11 mouse cellular contexts compared by ENCODE assay signal in the genomic region with DNA sequence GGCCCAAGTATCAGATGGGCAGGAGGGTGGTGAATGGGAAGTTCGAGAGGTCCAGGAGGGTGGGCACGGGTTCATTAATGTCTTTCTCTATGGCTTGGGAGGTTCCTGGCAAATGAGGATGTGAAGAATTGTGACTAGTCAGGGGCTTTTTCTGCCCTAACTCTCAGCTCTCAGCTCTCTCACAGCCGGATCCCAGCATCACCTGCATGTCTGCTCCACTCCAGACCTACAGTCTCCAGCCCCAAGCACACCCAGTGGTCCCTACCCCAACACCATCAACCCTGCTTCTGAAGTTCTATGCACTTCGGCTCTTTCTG. TPM values are rescaled to one million over a fixed set of nuclear protein-coding genes. Genes with fewer than 3 reads are reported as not detected.
DNase-seq lines count a peak whose midpoint lies in the region; ATAC-seq and TF ChIP-seq lines count a peak whose summit lies in the region.
"Had no signal": no experiment of that assay in that cellular context is flagged by ENCODE, and none has a peak within 500 bp of the region (broad histone marks: within the 10 kb centered on the region; RNA-seq: fewer than 3 reads in every experiment).

No protein-coding gene starts in this region.

- no peak overlapping the region for H3K4me3 ChIP-seq in heart, adult 2 months
- H3K4me3 ChIP-seq in layer of hippocampus, adult 2 months: no peak overlapping the region
- no peak overlapping the region for H3K4me3 ChIP-seq in liver, embryonic 16.5 days (ENCODE audit: low read depth, low read length)
- H3K4me3 ChIP-seq: neural tube, embryonic 13.5 days had no signal

- H3K27me3 ChIP-seq in heart, adult 2 months (ENCODE audit: control insufficient read depth, insufficient read depth, low read length): no peaks in the 10 kb centered on the region
- no peaks in the 10 kb centered on the region for H3K27me3 ChIP-seq in liver, embryonic 16.5 days (ENCODE audit: control insufficient read depth, insufficient read depth, low read depth, low read length)
- H3K27me3 ChIP-seq: neural tube, embryonic 13.5 days had no signal

- DNase-seq in heart, adult 2 months: no peak
- DNase-seq in heart, adult 11 months: no peak
- no peak for DNase-seq in layer of hippocampus, adult 2 months (ENCODE audit: low spot score in 2 of 2)
- no peak for DNase-seq in layer of hippocampus, adult 11-12 months (ENCODE audit: low spot score)
- no peak for DNase-seq in cerebellum, adult 9-11 months
- DNase-seq in embryo, embryonic 10 days (ENCODE audit: low spot score): no peak

- 0 out of 2 replicates have a peak, but pooled peaks have one; percentile 41 for TF ChIP-seq POLR2A in heart, adult 2 months (IDR thresholded peaks at IDR 0.05; ENCODE audit: insufficient read depth, low read depth, low read length)

- intact Hi-C loops in heart, adult 2 months (cut with DNase I): loop anchor here (10.0 kb wide), 1 partner anchor 289 kb away; no protein-coding TSS in a partner anchor

- peaks cover 27% of the 10 kb centered on the region for H3K4me1 ChIP-seq in heart, adult 2 months (ENCODE audit: control insufficient read depth, insufficient read depth, low read length)
- H3K4me1 ChIP-seq in liver, embryonic 16.5 days (ENCODE audit: control insufficient read depth, low read depth, low read length): peaks cover 9% of the 10 kb centered on the region

- ATAC-seq in activated CD4-positive, CD25-positive, alpha-beta regulatory T cell, adult 4 months: peak; percentile 58
- no peak for ATAC-seq in liver, embryonic 16.5 days (ENCODE audit: low read depth)

- H3K27ac ChIP-seq in heart, adult 2 months: peak overlapping the region; percentile 67
- H3K27ac ChIP-seq in layer of hippocampus, adult 2 months: peak overlapping the region; percentile 70; the same call in 1 of the 2 replicates
- H3K27ac ChIP-seq in liver, embryonic 16.5 days (ENCODE audit: low read length): peak overlapping the region; percentile 39
- H3K27ac ChIP-seq: neural tube, embryonic 13.5 days had no signal

- H3K79me2 ChIP-seq in heart, adult 2 months (replicated peaks; ENCODE audit: control insufficient read depth, insufficient read depth, low read length): no peaks in the 10 kb centered on the region

- no peak for TF ChIP-seq CTCF in heart, adult 2 months (IDR thresholded peaks at IDR 0.05)
- TF ChIP-seq CTCF in layer of hippocampus, adult 2 months (conservative IDR thresholded peaks at IDR 0.05): no peak

- TF ChIP-seq EP300 in heart, adult 2 months (IDR thresholded peaks at IDR 0.05; ENCODE audit: insufficient read depth, low read depth, low read length): no peak

- H3K9me3 ChIP-seq in liver, embryonic 16.5 days (replicated peaks; ENCODE audit: control insufficient read depth, low read length): no peaks in the 10 kb centered on the region

- peaks cover 8% of the 10 kb centered on the region; the same call in 1 of the 2 replicates for H3K36me3 ChIP-seq in heart, adult 2 months (ENCODE audit: control insufficient read depth, insufficient read depth, low read length)
- no peaks in the 10 kb centered on the region for H3K36me3 ChIP-seq in liver, embryonic 16.5 days (ENCODE audit: control insufficient read depth, insufficient read depth)
- H3K36me3 ChIP-seq: neural tube, embryonic 13.5 days had no signal

- peak overlapping the region; percentile 48 for H3K4me2 ChIP-seq in liver, embryonic 16.5 days (ENCODE audit: low read depth, low read length)
- H3K4me2 ChIP-seq: neural tube, embryonic 13.5 days had no signal

- H3K9ac ChIP-seq in heart, adult 2 months (ENCODE audit: low read depth, low read length): no peak overlapping the region
- no peak overlapping the region for H3K9ac ChIP-seq in liver, embryonic 16.5 days (ENCODE audit: low read depth, low read length)
- H3K9ac ChIP-seq: neural tube, embryonic 13.5 days had no signal

- WGBS in heart, adult 2 months: 16% methylated on average over 4 of the region's 4 CpGs
- 17% methylated on average over 4 of the region's 4 CpGs for WGBS in liver, embryonic 16.5 days (ENCODE audit: insufficient replicate concordance)

RNA-seq across cellular contexts. Expression of a gene that starts 6.4 kb away (rescaled TPM):
- under 1 TPM; 0.39 to 0.52 TPM for total RNA-seq in heart, adult 2 months (2021)
- 0.26 and 0.53 TPM in 2 replicates for polyA plus RNA-seq in heart, adult 2 months (2012; rRNA removed)
- 1 to 10 TPM; 4.2 to 4.8 TPM for total RNA-seq in layer of hippocampus, adult 2 months (2021)
- polyA plus RNA-seq in activated CD4-positive, CD25-positive, alpha-beta regulatory T cell, adult 4 months (2017; shearing (Covaris generic)): under 1 TPM; 0.09 to 0.75 TPM
- 0.21 and 0.40 TPM in 2 replicates for polyA plus RNA-seq in liver, embryonic 16.5 days (2015; fragmentation: Nextera tagmentation; extraction: Ambion mirVana)
- total RNA-seq: megakaryocyte progenitor cell, adult 5-6 weeks had no signal

RNA-seq across cellular contexts. Expression of a gene that starts 14.3 kb away (rescaled TPM):
- total RNA-seq in heart, adult 2 months (2021): 10 to 100 TPM; 65.5 to 77.8 TPM
- 131 and 152 TPM in 2 replicates for polyA plus RNA-seq in heart, adult 2 months (2012; rRNA removed)
- total RNA-seq in layer of hippocampus, adult 2 months (2021): 10 to 100 TPM in 1 of 2 experiments, 1 to 10 TPM in 1; 7.9 to 13.1 TPM
- polyA plus RNA-seq in activated CD4-positive, CD25-positive, alpha-beta regulatory T cell, adult 4 months (2017; shearing (Covaris generic)): 100 to 1,000 TPM; 319 to 387 TPM
- 112 and 113 TPM in 2 replicates for polyA plus RNA-seq in liver, embryonic 16.5 days (2015; fragmentation: Nextera tagmentation; extraction: Ambion mirVana)

RNA-seq across cellular contexts. Expression of a gene that starts 32.6 kb away (rescaled TPM):
- under 1 TPM; 0.36 to 0.47 TPM for total RNA-seq in heart, adult 2 months (2021)
- 2.1 and 3.8 TPM in 2 replicates for polyA plus RNA-seq in heart, adult 2 months (2012; rRNA removed)
- 1 to 10 TPM; 5.7 to 9.2 TPM for total RNA-seq in layer of hippocampus, adult 2 months (2021)
- not detected for polyA plus RNA-seq in activated CD4-positive, CD25-positive, alpha-beta regulatory T cell, adult 4 months (2017; shearing (Covaris generic))
- polyA plus RNA-seq in liver, embryonic 16.5 days (2015; fragmentation: Nextera tagmentation; extraction: Ambion mirVana): 0.81 and 2.5 TPM in 2 replicates

RNA-seq across cellular contexts. Expression of a gene that starts 39.0 kb away (rescaled TPM):
- 1 to 10 TPM; 1.2 to 2.3 TPM for total RNA-seq in heart, adult 2 months (2021)
- 6.8 and 7.0 TPM in 2 replicates for polyA plus RNA-seq in heart, adult 2 months (2012; rRNA removed)
- under 1 TPM in 1 of 2 experiments, not detected in 1; 0.38 TPM for total RNA-seq in layer of hippocampus, adult 2 months (2021)
- polyA plus RNA-seq in activated CD4-positive, CD25-positive, alpha-beta regulatory T cell, adult 4 months (2017; shearing (Covaris generic)): under 1 TPM in 1 of 2 experiments, not detected in 1; 0.25 TPM
- 1.0 and 1.1 TPM in 2 replicates for polyA plus RNA-seq in liver, embryonic 16.5 days (2015; fragmentation: Nextera tagmentation; extraction: Ambion mirVana)
- polyA plus RNA-seq: neural tube, embryonic 13.5 days had no signal

RNA-seq across cellular contexts. Expression of a gene that starts 41.6 kb away (rescaled TPM):
- not detected for total RNA-seq in heart, adult 2 months (2021)
- polyA plus RNA-seq in heart, adult 2 months (2012; rRNA removed): not detected in 2 replicates
- total RNA-seq in layer of hippocampus, adult 2 months (2021): under 1 TPM; 0.41 to 0.61 TPM
- polyA plus RNA-seq in activated CD4-positive, CD25-positive, alpha-beta regulatory T cell, adult 4 months (2017; shearing (Covaris generic)): not detected
- polyA plus RNA-seq in liver, embryonic 16.5 days (2015; fragmentation: Nextera tagmentation; extraction: Ambion mirVana): 0.05 TPM in 1 of 2 replicates, not detected in the other
- total RNA-seq: gastrocnemius, postnatal 36 days; megakaryocyte progenitor cell, adult 5-6 weeks had no signal
